Comparison of ENCODE assay signal across 18 mouse cellular contexts in the genomic region with DNA sequence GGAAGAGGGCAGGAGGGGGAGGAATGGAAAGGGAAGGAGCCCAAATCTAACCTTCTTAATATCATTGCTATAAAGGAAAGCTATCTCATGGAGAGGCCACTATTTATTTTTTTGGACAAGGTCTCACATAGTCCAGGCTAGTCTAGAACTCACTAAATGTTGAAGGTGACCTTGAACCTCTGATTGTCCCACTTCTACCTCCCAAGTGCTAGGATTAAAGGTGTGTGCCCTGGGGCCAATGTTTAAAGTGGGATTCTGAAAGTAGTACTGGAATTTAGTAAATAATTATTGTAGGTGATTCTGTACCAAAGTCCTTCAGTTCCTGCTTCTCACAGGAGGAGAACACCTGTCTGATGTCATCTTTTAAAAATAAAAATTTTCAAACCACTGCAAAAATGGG.
"Had no signal": no experiment of that assay in that cellular context is flagged by ENCODE, and none has a peak within 500 bp of the region (broad histone marks: within the 10 kb centered on the region; RNA-seq: fewer than 3 reads in every experiment).

No protein-coding gene starts in this region.

- H3K4me1 ChIP-seq: megakaryocyte, embryonic 14.5 days; midbrain, embryonic 10.5 days; midbrain, embryonic 13.5 days; neural tube, embryonic 13.5 days had no signal

- H3K27ac ChIP-seq: hindbrain, postnatal 0 days; left cerebral cortex, adult 2 months; liver, embryonic 13.5 days; midbrain, embryonic 10.5 days; midbrain, embryonic 13.5 days; neural tube, embryonic 13.5 days had no signal

- H3K9ac ChIP-seq: liver, embryonic 13.5 days; lung, embryonic 14.5 days; midbrain, embryonic 13.5 days; neural tube, embryonic 13.5 days had no signal

- H3K36me3 ChIP-seq: liver, embryonic 13.5 days; midbrain, embryonic 10.5 days; midbrain, embryonic 13.5 days; neural tube, embryonic 13.5 days had no signal

- H3K27me3 ChIP-seq: liver, embryonic 13.5 days; megakaryocyte, embryonic 14.5 days; midbrain, embryonic 13.5 days; neural tube, embryonic 13.5 days had no signal

- H3K9me3 ChIP-seq: liver, embryonic 13.5 days; midbrain, embryonic 10.5 days; midbrain, embryonic 13.5 days; neural tube, embryonic 13.5 days had no signal

- H3K4me2 ChIP-seq: liver, embryonic 13.5 days; lung, embryonic 14.5 days; midbrain, embryonic 13.5 days; neural tube, embryonic 13.5 days had no signal

- ATAC-seq: hindbrain, postnatal 0 days; inflammation-experienced regulatory T-cells, adult 6 months; intestine, embryonic 16.5 days; lung, postnatal 0 days; midbrain, embryonic 13.5 days; midbrain, embryonic 16.5 days had no signal

- H3K4me3 ChIP-seq: left cerebral cortex, adult 2 months; liver, embryonic 13.5 days; megakaryocyte, embryonic 14.5 days; midbrain, embryonic 10.5 days; midbrain, embryonic 13.5 days; myocyte; neural tube, embryonic 13.5 days had no signal

- DNase-seq: layer of hippocampus, postnatal 36 days; liver, embryonic 13.5 days; lung, postnatal 36 days; retina, postnatal 1 day; thymus, adult 18-20 months; thymus, postnatal 36 days had no signal
